Mouse (Mus musculus): Measurements from ENCODE around the gene Lmx1a.

Lmx1a gene

DNA sequence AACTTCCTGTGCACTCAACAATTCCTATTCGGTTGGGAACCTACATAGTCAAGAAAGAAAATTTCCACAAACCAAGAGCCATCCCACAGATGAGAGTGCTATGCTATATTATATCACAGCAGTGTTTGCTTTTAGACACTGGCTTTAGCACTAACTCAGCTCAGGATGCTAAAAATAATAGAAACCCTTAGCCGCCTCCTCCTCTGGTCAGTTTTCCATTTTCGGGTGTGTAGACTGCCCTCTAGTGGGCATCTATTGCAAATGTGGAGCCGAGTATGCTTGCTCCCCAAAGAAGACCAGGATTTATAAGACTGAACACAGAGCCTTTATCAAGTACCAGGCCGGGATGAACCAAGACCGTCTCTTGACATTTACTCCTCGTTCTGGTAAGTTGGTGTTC is 207.2 kb downstream of the Lmx1a start:
- DNase-seq (ENCODE audit: low spot score), result peak; percentile 23

Measured in yolk sac, embryonic 10.5 days (tissue).